Mouse (Mus musculus) mature B cell (primary cell): Measurements from ENCODE around the gene 4930438A08Rik.
"Not testable (repeated sequence)": the region's sequence is repeated elsewhere in the genome, so short reads cannot be mapped to it uniquely, and the experiment has no call there.

Source experiments
- in situ Hi-C: fragments of 300-500 bp; cut with MboI; formaldehyde crosslinking; loops from 2 replicates; pipeline ENCODE4 v1.14.3; 2019

Gene 4930438A08Rik

DNA sequence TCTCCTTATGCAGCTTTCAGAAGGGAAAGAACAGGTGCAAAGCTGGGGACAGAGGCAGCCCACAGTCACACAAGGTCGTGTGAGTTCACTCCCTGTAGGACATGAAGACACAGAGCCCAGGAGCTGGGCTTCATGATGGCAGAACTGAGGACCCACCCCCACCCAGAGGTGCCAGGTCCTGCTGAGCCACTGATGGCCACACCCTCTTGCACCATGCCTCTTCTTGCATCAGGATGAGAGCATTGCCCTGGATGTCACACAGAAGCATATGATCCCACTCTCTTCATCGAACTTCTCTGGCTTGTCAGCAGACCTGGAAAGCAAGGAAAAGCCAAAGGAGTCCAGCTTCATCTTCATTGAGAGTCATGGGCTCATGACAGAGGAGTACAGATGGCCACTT, at the start of gene 4930438A08Rik:
Gene 4930438A08Rik, plus strand, starts transcription at position 228 of the 400 bp plus-strand sequence.
- in situ Hi-C loops, result no loop called here

DNA sequence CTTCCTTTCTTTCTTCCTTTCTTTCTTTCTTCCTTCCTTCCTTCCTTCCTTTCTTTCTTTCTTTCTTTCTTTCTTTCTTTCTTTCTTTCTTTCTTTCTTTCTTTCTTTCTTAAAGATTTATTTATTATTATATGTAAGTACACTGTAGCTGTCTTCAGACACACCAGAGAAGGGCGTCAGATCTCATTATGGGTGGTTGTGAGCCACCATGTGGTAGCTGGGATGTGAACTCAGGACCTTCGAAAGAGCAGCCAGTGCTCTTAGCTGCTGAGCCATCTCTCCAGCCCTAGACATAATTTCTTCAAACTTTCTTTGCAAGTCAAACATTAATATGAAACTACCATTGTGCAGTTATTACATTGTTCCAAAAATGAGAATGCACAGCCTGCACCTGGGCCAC, 49.7 kb upstream of the 4930438A08Rik start:
- in situ Hi-C loops, result not testable (repeated sequence)

DNA sequence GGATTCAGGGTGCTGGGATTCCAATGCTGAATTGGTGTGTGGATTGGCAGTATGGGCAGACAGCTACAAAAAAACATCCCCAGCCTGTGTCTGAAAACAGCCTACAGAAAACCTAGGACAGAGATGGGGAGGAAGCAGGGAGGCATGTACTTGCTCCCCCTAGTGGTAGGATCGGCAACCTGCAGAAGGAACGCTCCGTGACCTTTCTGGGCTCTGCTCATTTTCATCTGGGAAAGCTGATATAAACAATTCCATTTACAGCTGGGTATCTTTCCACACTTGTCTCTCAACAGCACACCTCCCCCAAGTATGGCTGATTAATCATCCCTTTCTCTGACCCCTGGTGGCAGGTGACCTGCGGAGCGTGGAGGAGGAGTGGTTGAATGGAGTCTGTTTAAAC, 48.9 kb upstream of the 4930438A08Rik start:
- in situ Hi-C loops, result no loop called here

- in situ Hi-C loops, result no loop called here
Observed at GRCm38 (mm10) chr11:58226425-58226824, 48.2 kb upstream of the 4930438A08Rik start.

DNA sequence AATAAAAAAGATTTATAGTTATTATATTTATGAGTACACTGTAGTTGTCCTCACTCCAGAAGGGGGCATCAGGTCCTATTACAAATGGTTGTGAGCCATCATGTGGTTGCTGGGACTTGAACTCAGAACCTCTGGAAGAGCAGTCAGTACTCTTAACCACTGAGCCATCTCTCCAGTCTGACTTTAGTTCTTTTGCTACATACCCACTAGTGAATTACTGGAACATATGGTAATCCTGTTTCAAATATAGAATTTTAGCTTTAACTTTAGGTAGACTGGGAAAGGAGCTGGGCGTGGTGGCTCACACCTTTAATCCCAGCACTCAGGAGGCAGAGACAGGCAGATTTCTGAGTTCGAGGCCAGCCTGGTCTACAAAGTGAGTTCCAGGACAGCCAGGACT, 46.6 kb upstream of the 4930438A08Rik start:
- in situ Hi-C loops, result not testable (repeated sequence)

DNA sequence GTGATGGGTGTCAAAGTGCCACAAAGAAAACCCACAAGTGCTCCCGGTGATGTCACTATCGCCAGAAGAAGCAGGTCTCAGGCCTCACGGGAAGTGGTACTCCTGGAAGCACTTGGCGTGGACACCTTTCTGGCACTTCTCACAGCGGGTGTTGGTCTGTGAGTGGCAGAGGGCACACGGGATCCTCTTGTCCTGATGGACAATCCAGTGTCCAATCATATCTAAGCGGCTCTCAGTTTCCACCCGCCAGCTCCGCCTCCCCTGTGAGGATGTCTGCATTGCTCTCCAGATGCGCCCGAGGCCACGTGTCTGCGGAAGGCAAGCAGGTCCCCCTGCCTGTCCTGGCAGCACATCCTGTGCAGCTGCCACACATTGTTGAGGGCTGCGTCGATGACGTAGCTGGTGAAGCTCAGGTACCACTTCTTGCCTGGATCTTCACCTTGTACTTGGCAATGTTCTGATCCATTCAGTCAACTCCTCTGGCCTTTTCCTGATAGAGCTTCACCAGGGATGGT, 44.1 kb upstream of the 4930438A08Rik start:
- in situ Hi-C loops, result loop anchor here (5.0 kb wide), 1 partner anchor 48 kb away; no protein-coding TSS in a partner anchor

DNA sequence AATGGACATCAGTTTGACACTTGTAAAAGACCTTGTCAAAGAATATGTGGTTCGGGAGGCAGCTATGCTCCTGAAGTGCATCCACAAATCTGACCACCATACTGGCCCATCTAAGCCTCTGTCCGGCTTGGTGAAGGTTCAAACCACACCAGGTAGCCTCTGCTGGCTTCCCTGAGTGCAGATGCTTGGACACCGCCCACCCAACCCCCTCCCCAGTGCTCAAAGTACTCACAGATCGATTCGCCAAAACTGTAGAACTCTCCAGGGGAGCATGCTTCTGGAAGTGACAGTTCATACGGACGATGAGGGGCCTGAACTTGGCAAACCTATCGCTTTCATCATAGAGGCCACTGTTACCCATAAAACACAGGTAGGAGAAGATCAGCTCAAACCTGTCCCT, 43.4 kb upstream of the 4930438A08Rik start:
- in situ Hi-C loops, result loop anchor here (5.0 kb wide), 1 partner anchor 49 kb away; no protein-coding TSS in a partner anchor

DNA sequence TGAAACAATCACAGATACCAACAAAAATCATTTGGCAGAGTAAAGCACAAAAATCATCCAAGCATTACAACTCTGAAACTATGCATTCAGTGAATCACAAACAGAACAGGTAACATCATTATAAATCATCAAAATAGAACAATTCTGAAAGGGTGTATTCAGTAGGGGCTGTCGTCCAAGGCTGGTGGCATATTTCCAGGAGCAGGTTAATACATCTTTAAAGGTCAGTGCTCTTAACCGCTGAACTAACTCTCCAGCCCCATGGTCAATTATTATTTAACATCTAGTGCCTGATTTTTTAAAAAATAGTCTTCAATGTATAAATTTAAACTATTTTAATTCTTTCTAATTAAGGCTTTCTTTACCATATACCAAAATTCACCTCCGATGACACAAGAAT, 40.0 kb upstream of the 4930438A08Rik start:
- in situ Hi-C loops, result loop anchor here (5.0 kb wide), 1 partner anchor 52 kb away; no protein-coding TSS in a partner anchor

GRCm38 (mm10) chr11:58235152-58235551, 39.4 kb upstream of the 4930438A08Rik start:
- in situ Hi-C loops, result no loop called here

DNA sequence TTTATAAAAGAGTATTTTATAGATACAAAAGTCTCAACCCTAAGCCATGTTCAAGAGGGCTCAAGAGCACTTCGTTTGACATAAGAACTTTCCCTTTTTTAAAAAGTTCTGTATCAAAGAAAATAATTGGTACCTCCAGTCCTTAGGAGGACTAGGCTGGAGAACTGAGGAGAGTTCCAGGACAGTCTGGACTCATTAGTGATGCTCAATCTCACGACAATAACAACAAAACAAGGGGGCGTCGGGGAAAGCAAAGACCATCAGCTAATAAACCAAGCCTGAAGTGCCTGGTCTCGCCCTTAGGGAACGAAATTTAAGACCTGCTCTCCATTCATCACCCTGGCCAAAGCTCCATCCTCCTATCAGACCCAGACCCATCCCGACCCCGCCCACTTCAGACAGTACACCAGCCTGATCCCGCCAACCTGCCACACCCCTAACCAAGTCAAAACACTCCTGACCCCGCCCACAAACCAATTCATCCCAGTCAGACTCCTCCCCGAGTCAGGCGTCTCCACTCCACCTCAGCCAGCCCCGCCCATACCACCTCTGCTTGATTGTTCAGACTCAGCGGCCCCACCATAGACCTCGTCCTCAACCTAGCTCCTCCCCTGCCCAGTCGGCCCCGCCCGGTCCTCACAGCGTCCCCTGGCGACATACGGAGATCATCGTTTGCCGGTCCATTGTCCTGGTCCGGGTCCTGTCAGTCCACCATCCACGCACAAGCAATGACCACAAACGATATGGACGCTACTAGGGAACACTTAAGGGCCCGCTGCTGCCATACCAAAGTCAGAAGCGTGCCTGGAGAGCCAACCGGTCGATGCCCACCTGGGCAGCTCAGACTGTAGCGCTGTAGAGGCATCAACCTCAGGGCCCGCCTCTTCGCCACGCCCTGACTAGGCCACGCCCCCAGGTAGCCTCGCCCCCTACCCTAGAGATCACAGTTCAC, 35.5 kb upstream of the 4930438A08Rik start:
- in situ Hi-C loops, result no loop called here

DNA sequence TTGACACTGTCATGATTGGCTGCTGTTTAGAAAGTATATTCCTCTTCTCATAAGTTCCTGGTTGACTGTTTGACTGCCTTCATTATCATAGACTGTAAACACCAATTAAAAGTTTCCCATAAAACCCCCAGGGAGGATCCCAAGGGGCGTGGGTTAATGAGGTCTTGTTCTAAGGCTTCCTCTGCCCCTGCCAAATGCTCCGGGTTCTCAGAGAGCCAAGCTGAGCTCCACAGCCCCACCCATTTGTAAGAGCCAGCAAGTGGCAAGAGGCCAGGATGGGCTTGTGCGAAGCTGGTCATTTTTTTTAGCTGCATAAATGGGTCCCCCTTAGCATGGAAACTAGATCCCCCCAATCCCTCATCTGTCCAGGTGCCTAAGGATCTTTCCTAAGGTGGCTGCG, 27.3 kb upstream of the 4930438A08Rik start:
- in situ Hi-C loops, result no loop called here

- in situ Hi-C loops, result no loop called here
Observed at GRCm38 (mm10) chr11:58249203-58249981, 25.2 kb upstream of the 4930438A08Rik start.

DNA sequence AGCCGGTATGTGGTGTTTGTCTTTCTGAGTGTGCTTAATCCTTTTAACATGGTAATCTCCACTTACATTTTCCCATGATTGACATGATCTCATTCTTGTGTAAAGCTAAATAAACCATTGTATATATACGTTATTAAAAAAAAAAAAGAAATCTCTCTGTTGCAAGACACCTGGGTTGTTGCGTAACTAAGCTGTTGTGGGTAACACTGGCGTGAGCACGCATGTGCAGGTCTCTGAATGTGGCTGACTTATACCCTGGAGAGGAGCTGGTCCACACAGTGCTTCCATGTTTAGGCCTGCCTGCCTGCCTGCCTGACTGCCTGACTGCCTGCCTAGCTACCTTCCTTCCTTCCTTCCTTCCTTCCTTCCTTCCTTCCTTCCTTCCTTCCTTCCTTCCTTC, 24.0 kb upstream of the 4930438A08Rik start:
- in situ Hi-C loops, result no loop called here

DNA sequence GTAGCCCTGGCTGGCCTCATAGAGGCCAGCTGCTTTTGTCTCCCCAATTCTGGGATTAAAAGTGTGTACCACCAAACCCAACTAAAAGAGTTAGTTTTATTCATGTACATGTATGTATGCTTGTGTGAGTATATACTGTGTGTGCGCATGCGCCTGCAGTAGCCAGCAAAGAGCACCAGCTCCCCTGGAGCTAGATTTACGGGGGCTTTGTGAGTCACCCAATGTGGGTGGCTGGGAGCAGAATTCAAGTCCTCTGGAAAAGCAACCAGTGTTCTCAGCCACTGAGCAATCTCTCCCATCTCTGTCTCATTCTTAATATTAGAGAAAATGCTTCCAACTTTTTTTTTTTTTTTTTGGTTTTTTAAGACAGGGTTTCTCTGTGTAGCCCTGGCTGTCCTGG, 20.2 kb upstream of the 4930438A08Rik start:
- in situ Hi-C loops, result no loop called here

DNA sequence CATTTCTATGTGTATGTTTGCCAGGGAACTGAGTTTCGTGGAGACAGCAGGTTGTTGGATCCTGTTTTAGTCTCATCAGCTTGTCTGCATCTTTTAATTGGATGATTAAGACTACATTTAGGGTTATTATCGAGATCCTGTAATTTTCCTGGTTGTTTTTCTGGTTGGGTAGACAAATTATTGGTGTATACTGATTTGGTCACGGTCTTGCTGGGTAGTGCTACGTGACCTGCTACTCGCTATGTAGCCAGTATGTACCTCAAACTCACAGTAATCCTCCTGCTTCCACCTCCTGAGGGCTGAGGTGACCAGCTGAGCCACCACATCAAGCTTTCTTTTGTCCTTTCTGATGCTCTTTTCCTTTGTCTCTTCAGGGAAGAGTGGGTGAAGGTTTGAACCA, 16.8 kb upstream of the 4930438A08Rik start:
- in situ Hi-C loops, result no loop called here

DNA sequence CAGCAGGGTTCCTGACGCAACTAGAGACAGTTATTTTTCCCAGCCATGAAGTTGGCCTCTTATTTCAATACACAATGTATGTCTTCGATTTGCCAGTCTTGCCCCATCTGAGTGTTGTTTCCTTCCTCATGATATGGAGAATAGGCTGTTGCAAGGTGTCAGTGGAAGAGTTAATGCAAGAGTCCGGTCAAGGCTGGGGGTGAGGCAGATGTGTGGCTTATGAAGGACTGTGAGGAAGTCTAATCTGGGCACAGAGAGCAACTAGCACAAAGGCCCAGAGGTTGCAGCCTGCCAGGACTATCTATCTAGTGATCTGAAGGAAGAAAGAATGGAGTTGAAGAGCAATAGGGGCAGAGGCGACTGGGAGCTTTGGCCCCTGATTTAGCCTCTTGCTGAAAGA, 14.4 kb upstream of the 4930438A08Rik start:
- in situ Hi-C loops, result no loop called here

- in situ Hi-C loops, result no loop called here
Observed at GRCm38 (mm10) chr11:58261826-58262225, 12.8 kb upstream of the 4930438A08Rik start.

DNA sequence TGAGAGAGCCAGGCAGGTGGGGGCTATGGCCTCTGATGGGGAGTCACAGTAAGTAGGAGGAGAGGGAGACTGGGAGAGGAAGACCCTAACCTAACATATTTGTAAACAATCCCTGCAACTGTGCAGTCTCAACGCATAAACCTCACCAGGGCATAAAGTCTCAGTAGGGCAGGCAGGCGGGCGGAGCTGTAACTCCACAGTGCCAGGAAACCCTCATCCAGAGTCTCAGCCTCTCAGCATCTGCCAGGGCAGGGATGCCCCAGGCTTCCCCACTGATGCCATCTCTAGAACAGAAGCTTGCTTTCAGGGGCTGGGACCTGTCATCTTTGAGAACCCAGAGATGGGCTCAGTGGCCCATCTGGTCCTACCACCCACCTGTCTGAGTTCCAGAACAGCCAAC, 12.3 kb upstream of the 4930438A08Rik start:
- in situ Hi-C loops, result no loop called here

DNA sequence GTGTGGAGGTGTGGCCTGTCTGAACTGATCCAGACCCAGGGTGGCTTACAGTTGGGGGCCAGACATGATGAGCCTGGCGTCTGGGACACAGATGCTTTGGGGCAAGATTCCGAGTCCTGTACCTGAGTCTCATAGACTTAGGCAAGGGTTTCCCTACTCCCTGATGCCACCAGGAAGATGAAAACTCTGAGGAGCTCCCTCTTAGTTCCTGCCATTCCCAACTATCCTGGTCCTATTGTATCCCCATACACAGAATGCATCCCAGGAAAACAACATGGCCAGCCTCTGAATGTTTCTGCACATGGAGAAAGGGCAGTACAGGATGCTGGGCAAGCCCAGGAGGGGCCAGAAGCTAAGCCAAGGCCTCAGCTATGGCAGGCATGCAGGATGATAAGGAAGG, 11.1 kb upstream of the 4930438A08Rik start:
- in situ Hi-C loops, result no loop called here

DNA sequence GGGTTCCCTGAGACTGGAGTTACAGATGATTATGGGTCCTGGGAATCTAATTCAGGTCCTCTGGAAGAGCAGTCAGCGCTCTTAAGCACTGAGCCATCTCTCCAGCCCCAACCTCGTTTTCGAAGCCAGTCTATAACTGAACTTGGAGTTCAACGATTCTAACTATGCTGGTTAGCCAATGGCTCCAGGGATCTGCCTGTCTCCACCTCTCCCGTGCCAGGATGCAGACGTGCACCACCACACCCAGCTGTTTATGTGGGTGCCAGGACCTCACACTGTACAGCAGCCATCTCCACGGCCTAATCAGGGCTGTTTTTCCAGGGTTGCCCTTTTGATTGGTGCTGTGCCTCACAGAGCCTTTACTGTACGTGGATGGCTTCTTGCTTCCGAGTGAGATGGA, 10.1 kb upstream of the 4930438A08Rik start:
- in situ Hi-C loops, result no loop called here

- in situ Hi-C loops, result no loop called here
Observed at GRCm38 (mm10) chr11:58268285-58268684, 6.3 kb upstream of the 4930438A08Rik start.

DNA sequence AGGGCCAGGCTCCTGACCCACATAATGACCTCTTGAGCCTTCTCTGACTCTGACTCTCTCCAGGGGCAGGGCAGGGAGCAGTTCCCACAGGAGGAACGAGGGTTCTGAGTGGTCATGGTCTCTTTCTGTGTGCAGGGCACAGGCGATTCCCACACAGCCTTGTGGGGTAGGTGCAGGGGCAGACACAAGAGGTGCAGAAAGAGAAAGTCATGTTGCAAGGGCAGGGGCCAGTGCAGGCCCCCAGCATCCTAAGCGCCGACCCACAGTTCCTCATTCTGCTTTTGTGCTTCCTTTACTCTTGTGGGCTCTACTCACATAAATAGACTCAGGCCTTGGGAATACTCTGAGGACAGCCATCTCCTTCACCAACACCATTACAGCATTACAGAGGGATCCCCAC, 1.2 kb downstream of the 4930438A08Rik start:
- in situ Hi-C loops, result no loop called here
